Mouse (Mus musculus): ENCODE measurements at regions not wholly inside any gene's neighbourhood (a gene's known extent, or its start where the extent isn't known, plus 50 kb on each side); places are given as distances from the start of the nearest gene placed in this dataset.

DNA sequence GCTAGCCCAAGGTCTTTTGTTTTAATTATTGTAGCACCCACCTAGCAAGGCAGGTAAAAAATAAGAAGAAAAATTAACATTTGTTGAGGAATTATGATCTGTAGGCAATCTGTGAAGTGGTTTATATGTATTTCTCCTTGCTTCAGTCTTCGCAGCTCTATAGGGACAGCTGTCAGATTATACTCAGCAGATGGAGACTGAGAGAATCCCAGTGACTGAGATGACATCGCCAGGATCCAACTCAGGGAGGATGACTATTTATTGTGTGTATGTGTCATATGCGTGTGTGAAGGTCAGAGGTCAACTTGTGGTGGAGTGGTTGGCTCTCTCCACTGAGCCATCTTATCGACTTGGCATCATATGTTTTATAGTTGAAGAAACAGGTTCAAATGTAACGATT, 362.0 kb upstream of the Chd6 start:
- no peak for DNase-seq (ENCODE audit: low spot score in 2 of 2)

DNA sequence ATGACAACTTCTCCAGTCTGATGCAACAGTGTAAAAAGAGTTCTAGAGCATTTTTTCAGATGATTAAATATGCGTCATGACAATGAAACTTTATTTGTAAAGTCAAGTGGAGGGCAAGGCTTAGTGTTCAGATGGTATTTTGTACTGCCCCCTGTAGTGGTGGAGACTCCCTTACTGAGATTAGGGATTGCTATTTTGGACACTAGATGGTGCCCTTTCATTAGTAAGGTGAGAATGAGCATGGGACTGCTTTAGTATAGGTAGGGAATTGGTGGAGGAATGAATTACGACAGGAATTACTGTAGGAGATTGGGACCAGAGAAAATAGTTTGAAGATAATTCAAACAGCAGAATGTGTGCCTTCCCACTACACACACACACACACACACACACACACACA, 361.1 kb upstream of the Chd6 start:
- peak in 1 of 2 experiments; percentile 3 for DNase-seq (ENCODE audit: low spot score in 2 of 2)

DNA sequence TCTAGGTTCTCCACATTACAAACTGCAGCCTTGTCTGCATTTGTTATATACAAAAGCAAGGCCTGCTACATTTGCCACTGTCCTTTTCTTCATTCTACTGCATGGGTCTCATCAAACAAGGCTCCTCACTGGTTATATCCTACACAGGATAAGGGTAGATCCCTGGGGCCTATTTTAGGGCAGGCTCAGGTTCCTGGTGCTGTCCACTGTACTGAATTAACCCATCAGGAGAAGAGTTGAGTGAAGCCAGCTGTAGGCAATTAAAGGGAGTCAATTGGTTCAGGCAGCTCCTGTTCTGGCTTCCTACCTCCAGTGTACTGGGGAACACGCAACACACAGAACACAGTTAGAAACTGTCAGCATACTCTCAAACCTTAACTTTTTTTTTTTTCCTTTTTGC, 358.2 kb upstream of the Chd6 start:
- DNase-seq (ENCODE audit: low spot score in 2 of 2) = no peak

DNA sequence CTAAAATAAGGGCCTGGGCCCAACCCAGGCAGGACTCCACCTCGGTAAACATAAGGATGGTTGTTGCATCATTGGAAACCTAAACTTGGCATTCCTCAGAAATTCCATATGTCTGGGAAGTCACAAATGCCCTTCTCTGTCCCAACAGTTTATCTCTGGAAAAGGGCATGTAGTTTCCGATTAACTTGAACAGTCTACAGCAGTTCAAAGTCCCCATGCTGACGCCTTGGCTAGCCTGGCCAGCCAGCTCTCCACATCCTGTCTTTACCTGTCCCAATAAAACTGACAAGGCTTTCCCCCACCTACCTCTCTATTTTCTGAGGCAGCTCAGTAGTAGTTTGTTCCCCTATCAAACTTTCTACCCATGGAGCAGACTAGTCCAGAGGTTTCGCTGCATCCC, 351.7 kb upstream of the Chd6 start:
- no peak for DNase-seq (ENCODE audit: low spot score in 2 of 2)

DNA sequence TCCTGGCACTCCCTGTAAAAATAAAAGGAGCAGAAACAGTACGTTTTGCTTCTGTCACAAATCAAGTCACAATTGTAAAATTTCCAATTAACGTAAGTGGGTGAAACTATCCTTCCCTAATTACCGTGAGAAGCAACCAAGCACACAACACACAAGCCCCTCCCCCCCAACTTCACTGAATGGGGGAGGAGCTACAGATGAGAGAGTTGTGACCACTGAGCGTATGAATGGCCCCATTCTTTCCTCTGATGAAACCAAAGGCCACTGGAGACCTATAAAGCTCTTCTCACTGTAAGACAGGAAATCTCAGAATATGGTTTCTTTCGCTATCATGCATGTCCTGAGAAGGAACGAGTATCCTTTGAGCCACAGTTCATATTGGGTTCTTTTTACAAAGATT, 345.6 kb upstream of the Chd6 start:
- DNase-seq (ENCODE audit: low spot score in 2 of 2) = no peak

DNA sequence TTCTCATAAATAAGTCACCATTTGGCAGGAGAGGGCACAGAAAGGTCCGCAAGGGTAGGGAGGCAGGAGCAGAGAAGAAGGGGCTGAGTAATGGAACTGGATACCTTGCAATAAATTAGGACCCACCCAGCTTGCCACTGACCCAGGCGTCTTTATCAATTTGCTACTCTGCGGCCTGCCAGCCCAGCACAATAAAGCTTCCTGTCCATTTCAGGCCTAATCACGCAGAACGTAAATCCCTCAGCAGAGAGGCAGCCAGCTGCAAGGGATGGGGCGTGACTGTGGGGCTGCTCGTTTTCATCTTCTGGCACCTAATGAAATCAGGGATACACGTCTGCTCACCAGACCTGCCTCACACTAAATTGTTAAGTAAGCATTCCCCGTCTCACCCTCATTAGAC, 324.9 kb upstream of the Chd6 start:
- no peak for DNase-seq (ENCODE audit: low spot score in 2 of 2)

DNA sequence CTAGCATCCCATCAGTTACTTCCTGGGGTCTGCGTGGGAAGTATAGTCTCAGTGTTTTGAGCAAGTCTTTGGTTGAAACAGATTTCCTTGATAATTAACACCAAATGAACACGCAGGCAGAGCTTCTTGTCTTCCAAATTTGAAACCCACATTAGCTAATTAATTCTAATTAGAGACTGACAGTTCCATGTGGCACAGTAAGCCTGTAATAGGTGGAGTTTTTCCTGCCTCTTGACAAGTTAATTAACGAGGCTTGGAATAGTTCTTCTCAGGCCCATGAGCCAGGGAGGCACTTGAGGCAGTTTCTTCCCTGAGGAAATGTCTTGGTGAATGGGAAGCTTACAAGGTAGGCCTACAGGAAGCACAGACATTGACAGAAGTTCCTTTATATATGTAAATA, 320.4 kb upstream of the Chd6 start:
- DNase-seq (ENCODE audit: low spot score in 2 of 2) = no peak

DNA sequence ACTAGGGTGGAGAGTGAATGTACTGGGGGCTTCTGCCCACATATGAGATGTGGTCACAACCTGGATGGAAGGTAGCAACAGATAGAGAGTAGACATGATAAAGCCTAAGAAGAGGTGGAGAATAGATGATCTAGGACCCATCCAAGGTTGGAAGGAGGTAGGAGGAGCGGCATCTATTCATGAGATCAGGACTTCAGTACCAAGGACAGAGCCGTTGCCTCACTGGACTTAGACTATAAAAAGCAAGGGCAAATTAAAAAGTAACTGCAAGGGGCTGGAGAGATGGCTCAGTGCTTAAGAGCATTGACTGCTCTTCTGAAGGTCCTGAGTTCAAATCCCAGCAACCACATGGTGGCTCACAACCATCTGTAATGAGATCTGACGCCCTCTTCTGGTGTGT, 316.7 kb upstream of the Chd6 start:
- DNase-seq (ENCODE audit: low spot score in 2 of 2) = no peak

DNA sequence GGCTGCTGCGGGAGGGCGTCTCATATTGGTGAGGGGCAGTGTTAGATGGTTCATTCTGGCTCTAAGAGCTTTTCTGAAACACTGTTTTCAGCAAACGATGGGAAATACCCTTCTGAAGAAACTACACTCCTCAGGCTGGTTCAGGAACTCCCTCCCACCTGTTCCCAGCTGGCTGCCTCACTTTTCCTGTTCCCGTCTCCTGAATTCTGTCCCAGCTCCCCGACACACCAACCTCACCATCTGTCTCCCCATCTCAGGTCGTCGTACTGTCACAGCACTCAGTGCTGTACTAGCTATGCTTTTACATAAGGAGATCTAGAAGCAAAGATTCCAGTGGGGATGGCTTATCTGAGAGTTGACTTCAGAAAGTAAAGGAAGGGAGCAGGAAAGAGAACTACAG, 309.2 kb upstream of the Chd6 start:
- no peak for DNase-seq (ENCODE audit: low spot score in 2 of 2)

DNA sequence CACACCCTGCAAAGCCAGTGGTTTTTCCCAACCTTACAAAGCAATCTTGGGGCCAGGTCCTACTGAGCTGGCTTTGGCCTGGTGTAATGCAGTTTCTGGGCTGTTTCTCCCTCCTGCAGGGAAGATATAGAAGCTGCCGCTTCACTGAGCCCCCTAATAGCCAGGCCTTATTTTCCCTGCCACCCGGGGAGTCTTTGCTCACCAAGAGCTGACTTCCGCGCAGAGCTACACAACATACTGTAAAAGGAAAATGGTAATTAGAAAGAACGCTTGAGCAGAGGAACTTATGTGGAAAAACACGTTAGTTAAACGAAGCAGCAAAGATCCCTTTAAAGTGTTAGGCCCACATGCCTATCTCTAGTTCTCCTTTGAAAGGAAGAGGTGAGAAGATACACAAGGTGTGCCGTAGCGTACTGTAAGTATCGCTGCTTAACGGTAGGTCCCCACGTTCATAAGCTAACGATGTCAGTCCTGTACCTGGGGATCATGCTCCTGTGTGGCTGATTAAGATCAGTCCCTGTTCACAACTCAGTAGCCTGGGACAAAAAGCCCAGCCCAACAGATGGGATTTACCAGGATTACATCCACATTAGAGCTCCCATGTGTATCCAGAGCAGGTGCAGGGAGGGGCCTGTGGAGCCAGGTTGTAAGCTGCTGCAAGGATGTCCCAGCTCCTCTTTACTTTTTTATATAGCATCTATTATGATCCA, 307.5 kb upstream of the Chd6 start:
- no peak for DNase-seq (ENCODE audit: low spot score in 2 of 2)

DNA sequence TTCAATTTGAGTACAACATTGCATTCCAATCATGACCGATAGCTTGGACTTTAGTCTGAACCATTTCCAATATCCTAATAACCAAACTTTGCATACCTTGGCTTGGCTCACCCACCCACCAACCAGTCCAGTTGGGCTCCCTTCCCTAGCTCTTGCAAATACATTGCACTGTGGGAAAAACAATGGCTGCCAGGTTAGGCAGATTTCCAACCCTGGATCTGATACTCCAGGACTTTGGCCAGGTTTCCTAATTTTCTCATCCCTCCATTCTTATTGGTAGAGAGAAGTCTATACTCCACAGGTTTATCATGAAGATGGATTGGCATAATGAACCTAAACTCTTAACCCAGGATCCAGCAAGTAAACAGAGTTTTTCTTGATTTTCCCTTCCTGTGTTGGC, 299.4 kb upstream of the Chd6 start:
- DNase-seq (ENCODE audit: low spot score in 2 of 2) = no peak

DNA sequence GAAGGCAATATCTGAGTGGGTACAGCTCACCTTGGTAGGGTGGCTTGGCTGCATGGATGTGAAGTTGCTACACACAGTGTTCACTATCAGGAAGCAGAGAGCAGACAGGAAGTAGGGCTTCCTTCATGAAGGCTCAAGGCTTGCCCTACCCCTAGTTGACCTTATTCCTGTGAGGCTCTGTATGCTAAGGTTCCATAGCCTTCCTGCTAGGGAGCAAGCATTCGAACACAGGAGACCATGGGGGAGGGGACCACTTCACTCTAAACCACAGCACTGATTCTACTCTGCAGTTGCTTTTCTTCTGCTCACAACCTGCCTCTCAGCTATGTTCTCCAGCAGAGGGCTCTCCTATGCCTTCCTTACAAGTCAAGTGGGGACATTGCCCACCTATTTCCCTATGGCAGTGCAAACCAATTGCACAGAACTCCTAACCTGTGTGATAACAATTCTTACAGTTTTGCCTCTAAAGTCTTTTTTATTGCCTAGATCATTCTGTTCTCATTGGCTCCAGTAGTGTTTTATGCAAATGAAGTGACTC, 297.0 kb upstream of the Chd6 start:
- no peak for DNase-seq (ENCODE audit: low spot score in 2 of 2)

DNA sequence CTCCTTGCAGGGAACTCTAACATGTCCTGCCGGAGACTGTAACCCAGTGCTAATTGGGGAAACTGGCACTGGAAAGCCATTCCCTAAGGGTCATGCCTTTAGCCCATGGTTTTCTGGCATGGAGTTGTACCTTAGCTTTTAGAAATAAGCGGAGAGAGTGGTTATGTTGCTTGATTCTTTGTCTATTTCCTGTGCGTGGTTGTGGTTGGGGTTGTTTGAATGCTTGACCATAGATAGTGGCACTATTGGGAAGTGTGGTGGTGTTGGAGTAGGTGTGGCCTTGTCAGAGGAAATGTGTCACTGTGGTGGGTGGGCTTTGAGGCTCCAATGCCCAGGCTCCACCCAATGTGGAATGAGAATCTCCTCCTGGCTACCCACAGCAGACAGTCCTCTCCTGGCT, 289.2 kb upstream of the Chd6 start:
- no peak for DNase-seq (ENCODE audit: low spot score in 2 of 2)

DNA sequence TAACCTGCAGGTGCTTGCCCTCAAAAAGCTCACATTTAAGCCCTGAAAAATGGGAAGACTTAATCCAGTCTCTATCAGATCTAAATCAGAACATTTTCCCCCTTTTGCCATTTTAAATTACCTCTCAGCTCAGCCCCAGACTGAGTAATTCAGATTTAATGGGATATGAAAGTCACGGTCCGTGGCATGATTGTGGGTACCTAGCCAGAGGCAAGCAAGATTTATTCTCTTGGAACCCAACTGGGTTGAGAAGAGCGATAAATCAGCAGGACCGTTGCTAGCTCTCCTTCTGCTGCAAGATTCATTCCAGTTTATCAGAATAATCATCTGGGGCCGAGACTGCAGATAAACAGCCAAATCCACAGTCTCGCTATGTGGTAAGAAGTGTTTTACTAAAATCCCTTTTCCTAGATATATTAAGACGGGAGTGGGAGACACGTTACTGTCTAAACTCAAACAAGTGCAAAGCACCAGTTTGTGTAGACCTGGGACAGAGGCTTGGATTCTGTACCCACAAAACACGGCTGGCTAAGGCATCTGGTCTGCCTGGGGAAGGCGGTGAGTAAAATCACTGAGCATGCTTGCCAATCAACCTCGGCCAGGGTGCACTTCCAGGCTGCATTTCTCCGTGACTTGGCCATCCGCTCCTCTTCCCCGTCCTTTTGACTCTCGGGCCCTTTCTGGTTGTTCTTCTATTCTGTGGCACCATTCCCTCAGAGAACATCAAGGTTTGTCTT, 282.2 kb upstream of the Chd6 start:
- DNase-seq (ENCODE audit: low spot score in 2 of 2) = no peak

DNA sequence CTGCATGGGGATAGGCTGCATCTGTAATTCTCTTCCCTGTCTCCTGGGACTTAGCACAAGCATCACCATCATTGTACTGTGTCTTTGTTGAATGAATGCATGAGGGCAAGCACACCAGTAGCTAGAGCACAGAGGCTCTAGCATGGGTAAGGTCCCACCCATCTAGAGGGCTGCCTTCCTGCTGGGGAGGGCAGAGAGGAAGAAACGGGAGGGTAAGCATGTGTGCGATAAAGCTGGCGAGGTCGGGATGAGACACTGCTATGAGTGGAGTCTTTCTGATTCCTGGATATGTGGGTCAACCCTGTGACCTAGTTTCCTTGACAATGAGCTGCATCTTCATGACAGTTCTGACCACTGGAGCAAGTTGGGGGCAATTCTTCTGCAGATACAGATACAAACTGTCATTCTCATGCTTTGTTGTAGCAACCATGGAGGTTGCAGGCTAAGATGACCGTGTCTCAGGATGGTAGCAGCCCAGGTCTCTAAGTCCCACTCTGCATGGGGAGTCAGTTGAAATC, 280.5 kb upstream of the Chd6 start:
- DNase-seq (ENCODE audit: low spot score in 2 of 2) = no peak

DNA sequence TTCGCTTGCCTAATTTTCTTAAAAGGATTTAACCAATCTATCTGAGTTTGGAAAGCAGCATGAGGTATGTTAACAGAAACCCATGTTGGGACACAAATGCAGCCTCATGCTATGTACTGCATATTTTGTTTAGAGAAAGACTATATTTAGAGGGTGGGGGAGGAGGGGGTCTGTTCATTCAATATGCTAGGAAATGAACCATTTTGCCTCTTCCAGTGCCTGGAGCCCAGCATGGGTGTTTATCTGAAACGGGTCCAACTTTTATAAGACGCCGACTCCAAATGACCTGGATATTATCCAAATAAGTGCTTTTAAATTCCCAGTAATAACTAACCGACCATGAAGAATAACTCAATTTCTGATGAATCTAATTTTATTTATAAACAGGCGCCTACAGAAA, 278.2 kb upstream of the Chd6 start:
- no peak for DNase-seq (ENCODE audit: low spot score in 2 of 2)

DNA sequence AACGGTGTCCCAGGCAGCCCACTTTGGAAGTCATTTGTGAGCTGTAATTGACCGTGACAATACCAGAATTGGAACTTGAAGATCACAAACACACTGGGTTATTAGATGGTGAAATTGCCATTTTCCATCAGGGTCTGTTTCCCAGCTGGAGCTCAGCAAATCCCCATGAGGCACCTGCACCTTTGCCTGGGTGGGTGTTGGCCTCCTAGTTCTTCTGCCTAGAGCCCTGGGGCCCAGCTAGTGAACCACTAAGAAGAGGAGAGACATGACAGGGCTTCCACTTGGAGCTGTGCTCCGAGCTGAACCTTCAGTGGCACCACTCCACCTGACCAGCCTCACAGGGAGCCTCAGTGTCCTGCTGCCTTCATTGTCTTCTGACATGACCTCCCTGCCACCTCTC, 273.5 kb upstream of the Chd6 start:
- no peak for DNase-seq (ENCODE audit: low spot score in 2 of 2)

DNA sequence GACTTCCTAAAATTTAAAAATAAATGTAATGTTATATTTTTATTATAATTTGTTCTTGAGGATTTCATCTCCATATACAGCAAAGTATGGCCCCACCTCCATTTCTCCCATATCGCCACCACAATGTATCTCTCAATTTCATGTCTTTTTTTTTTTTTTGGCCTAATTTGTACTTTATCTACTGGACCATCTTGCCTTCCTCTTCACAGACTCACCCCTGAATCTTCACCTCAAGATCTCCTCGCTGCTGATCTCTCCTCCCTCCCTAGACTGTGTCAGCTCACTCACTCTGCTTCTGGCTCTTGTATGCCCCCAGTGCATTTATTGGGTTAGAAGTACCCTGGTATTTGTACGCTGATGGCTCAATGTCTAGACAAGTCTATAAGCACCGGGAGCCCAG, 269.4 kb upstream of the Chd6 start:
- no peak for DNase-seq (ENCODE audit: low spot score in 2 of 2)

DNA sequence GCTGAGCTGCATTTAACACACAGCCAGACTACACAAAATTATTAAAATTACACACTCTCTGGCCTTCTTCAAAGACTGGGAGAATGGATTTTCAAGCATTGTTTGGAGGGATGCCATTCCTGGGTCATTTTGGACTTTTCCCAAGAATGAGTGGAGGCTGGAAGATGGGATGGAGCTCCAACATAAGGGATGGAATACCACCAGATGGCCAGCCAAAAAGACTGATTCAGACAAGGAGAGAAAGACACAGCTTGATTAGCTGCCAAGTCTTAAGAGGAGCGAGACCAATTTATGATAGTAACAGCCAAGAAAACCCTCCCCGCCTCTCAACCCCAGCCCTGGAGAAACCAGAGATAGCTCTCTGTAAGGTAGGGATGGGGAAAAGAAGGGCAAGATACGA, 253.4 kb upstream of the Chd6 start:
- no peak for DNase-seq (ENCODE audit: low spot score in 2 of 2)

DNA sequence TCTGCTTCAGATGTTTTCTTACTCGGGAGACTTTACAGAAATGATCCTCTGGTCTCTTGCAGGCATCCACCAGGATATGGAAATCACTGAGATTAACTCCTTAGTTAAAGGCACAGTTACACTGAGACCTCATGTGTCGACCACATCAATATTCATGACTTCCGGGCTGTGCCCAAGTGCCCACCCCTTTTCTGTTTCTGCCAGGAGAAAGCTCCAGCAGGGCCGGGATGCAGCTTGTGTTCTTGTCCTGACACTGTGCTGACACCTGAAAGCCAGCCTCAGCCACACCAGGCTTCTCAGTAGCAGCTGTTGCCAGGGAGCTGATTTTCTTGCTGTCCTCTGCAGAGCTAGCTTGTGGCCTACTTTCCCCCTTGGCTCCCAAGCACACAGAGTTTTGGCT, 240.2 kb upstream of the Chd6 start:
- no peak for DNase-seq (ENCODE audit: low spot score in 2 of 2)

DNA sequence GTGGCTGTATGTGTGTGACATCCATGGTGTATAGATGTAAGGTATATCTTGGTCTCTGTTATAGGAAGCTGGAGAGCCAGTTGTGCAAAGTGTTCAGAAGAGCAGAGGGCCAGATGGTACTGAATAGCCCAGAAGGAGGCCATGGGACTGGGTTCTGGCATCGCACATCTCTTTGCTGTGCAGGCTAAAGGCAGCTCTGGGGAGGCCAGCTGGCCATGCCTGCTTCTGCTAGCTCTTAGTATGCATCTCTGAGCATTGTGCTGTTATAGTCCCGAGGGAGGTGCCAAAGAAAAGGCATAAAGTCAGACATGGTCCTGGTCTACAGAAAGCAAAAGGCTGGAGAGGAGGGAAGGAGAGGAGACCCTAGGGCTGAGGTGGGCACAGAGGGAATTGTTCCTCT, 235.1 kb upstream of the Chd6 start:
- DNase-seq (ENCODE audit: low spot score in 2 of 2) = no peak

DNA sequence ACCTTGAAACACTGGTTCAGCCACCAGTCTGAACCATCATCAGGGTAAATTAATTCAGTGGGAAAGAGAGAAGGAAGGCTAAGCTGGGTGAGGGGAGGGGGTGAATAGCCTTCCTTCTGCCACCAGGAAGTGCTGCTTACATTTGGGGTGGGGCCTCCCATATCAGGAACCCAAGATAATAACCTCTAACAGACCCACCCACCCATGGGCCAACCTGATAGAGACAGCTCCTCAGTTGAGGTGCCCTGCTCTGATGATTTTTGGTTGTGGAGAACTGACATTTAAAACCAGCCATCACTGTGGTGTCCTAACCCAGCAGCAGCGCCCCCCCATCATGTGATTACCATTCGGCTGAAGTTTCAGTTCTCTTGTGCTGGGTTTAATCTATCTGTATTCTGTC, 233.8 kb upstream of the Chd6 start:
- no peak for DNase-seq (ENCODE audit: low spot score in 2 of 2)
